Mouse (Mus musculus) neural tube, embryonic 14.5 days (tissue): Measurements from ENCODE around the gene Aspscr1. TPM values are rescaled to one million over a fixed set of nuclear protein-coding genes. Genes with fewer than 3 reads are reported as not detected.

Experiments used
- ATAC-seq: fragments of 200-750 bp; cut with Nextera tagmentation; 2 replicates; pipeline ENCODE4 v1.8.0; 2017; ENCODE audit warnings: low read depth, mild to moderate bottlenecking, moderate TSS enrichment, moderate library complexity
- H3K27ac ChIP-seq: fragments of 300-500 bp; sonication (generic); 2 replicates; pipeline ENCODE4 v1.5.1; 2014; ENCODE audit warnings: low read depth, mild to moderate bottlenecking, control low read depth, low read length, moderate library complexity, mixed read lengths
- H3K27me3 ChIP-seq: fragments of 300-500 bp; sonication (generic); 2 replicates; pipeline ENCODE4 v1.6.1; 2014; ENCODE audit warnings: low read length; ENCODE audit not compliant: control insufficient read depth, insufficient read depth
- H3K36me3 ChIP-seq: fragments of 300-500 bp; sonication (generic); 2 replicates; pipeline ENCODE4 v1.6.1; 2014; ENCODE audit warnings: low read length, mixed read lengths; ENCODE audit not compliant: control insufficient read depth, insufficient read depth
- H3K4me1 ChIP-seq: fragments of 300-500 bp; sonication (generic); 2 replicates; pipeline ENCODE4 v1.6.1; 2014; ENCODE audit warnings: low read length; ENCODE audit not compliant: control insufficient read depth, insufficient read depth
- H3K4me2 ChIP-seq: fragments of 300-500 bp; sonication (generic); 2 replicates; pipeline ENCODE4 v1.6.1; 2014; ENCODE audit warnings: mild to moderate bottlenecking, low read depth, low read length, control low read depth
- H3K4me3 ChIP-seq: fragments of 300-500 bp; sonication (generic); 2 replicates; pipeline ENCODE4 v1.5.1; 2014; ENCODE audit warnings: low read depth, low read length, control low read depth, mixed read lengths
- H3K9ac ChIP-seq: fragments of 300-500 bp; sonication (generic); replicated peaks from 2 replicates; pipeline ENCODE4 v1.6.1; 2014; ENCODE audit warnings: low read depth, mild to moderate bottlenecking, control low read depth, low read length, mixed read lengths
- H3K9me3 ChIP-seq: fragments of 300-500 bp; sonication (generic); 2 replicates; pipeline ENCODE4 v1.6.1; 2016; ENCODE audit warnings: low read length; ENCODE audit not compliant: control insufficient read depth
- WGBS: fragments of 180-500 bp; shearing (Covaris S2); extraction: QIAGEN DNeasy Blood & Tissue Kit; methylation state at CpG from one replicate; pipeline ENCODE4 v1.1.7; 2014; 5-methylcytosine and 5-hydroxymethylcytosine counted together
- polyA plus RNA-seq: library from polyadenylated mRNA; unstranded; fragments of >200 nt; fragmentation: Nextera tagmentation; extraction: Ambion mirVana; gene quantifications from 2 replicates; pipeline ENCODE4 v1.2.1, GENCODE M21; 2014

The Aspscr1 gene
- polyA plus RNA-seq, 1 experiment from 2014 or later: 137 TPM

DNA sequence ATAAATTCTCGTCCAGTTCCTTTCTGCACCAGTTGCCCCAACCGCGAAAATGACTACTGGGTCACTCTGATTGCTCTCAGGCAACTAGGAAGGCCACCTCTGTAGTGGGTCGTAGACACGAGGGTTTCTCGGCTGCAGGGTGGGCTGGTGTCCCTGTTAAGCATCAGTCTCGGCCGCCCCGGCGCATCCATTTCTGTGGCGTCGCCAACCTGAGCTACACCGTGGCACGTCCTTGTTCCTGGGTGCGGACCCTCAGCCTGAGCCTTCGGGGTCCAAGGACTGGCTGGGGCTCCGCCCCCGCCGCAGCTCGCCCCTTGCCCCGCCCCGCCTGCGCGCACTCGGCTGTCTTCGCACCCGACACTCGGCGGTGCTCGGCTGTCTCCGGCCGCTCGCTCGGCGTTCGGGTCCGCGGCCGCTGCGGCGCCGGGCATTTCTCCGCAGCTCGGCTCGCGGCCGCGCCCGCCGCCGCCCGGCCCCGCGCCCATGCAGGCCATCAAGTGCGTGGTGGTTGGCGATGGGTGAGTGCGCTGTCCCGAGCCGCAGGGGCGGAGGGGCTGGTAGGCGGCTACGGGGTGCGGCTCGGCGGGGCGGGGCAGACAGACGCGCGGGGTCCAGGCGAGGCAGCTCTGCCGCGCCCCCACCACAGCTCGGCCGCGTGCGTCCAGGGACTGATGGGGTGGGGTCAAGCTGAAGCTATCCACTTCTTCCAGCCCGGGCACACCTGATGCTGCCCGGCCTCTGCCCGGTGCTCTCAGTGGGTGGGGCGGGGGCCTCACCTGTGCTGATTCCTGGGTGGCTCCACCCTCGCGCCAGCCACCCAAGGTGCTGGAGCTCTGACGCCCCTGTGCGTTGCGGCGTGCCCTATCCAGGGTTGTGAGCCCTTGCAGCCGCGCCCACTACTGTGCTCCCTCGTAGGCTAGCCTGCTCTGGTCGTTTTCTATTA lies 48.6 kb downstream of the Aspscr1 start, which contains the start of gene Rac3:
Gene Rac3 (plus strand): TSS at position 347 of the 943 bp plus-strand sequence.
- Histone ChIP-seq H3K4me2 (peak within 1 kb of the TSS; percentile 54), H3K27me3 (no peaks in the 10 kb centered on the region), H3K4me3 (peak within 1 kb of the TSS; percentile 70), H3K9ac (peak within 1 kb of the TSS; percentile 93), H3K4me1 (peaks cover 5% of the 10 kb centered on the region; the same call in 1 of the 2 replicates), H3K36me3 (0 out of 2 replicates have a peak, but pooled peaks cover 14% of the 10 kb centered on the region), H3K9me3 (no peaks in the 10 kb centered on the region), H3K27ac (peak within 1 kb of the TSS; percentile 55)
- peak; percentile 89 for ATAC-seq
- WGBS: 1% methylated on average over 60 of the region's 90 CpGs

DNA sequence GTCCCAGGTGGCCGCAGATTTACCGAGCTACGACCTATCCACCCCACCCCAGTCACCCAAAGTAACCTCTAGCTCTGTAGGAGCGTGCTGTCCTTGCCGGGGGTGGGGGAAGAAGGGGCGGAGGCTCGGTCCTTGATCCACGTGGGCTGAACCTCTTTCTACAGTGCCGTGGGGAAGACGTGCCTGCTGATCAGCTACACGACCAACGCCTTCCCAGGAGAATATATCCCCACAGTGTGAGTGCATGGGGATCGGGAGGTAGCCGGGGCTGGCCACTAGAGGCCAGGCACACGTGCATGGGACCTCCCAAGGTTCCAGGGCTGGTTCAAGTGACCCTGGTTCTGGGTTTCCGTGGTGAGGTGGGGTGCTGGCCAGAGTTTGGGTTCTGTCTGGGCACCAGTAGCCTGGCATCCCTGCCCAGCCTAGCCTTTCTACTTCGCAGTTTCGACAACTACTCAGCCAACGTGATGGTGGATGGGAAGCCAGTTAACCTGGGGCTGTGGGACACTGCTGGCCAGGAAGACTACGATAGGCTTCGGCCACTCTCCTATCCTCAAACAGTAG lies 49.4 kb downstream of the Aspscr1 start:
- Histone ChIP-seq H3K4me3 (peak overlapping the region; percentile 70), H3K9me3 (no peaks in the 10 kb centered on the region), H3K36me3 (0 out of 2 replicates have a peak, but pooled peaks cover 14% of the 10 kb centered on the region), H3K27ac (no peak overlapping the region), H3K9ac (peak overlapping the region; percentile 93), H3K4me1 (peaks cover 5% of the 10 kb centered on the region; the same call in 1 of the 2 replicates), H3K4me2 (peak overlapping the region; percentile 54), H3K27me3 (no peaks in the 10 kb centered on the region)
- peak; percentile 15; the same call in 1 of the 2 replicates for ATAC-seq
- 18% methylated on average over 21 of the region's 21 CpGs for WGBS

DNA sequence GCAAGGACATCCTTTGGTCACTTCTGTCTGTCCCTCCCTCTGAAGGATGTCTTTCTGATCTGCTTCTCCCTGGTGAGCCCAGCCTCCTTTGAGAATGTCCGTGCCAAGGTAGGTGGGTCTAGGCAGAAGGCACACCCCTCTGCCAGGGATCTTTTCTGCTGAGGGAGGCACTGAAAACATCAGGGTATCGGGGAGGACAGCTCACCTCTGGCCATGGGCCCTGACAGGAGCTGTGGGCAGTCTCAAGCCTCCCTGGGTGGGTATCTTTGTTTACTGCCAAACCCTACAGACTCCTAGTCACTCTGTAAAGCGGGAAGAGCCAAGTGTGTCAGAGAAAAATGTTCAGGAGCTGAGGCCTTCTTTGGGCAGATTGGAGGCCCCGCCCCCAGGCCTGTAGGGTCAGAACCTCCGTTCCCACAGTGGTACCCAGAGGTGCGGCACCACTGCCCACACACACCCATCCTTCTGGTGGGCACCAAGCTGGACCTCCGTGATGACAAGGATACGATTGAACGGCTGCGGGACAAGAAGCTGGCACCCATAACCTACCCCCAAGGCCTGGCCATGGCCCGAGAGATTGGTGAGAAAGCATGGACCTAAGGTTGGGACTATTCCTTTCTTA lies 50.1 kb downstream of the Aspscr1 start:
- no peak for ATAC-seq
- Histone ChIP-seq H3K27ac (no peak overlapping the region), H3K4me1 (peaks cover 5% of the 10 kb centered on the region; the same call in 1 of the 2 replicates), H3K27me3 (no peaks in the 10 kb centered on the region), H3K4me3 (0 out of 2 replicates have a peak overlapping the region, but pooled peaks have one; percentile 4), H3K36me3 (0 out of 2 replicates have a peak, but pooled peaks cover 11% of the 10 kb centered on the region), H3K9ac (no peak overlapping the region), H3K4me2 (peak overlapping the region; percentile 54), H3K9me3 (no peaks in the 10 kb centered on the region)
- WGBS: 91% methylated on average over 11 of the region's 11 CpGs

DNA sequence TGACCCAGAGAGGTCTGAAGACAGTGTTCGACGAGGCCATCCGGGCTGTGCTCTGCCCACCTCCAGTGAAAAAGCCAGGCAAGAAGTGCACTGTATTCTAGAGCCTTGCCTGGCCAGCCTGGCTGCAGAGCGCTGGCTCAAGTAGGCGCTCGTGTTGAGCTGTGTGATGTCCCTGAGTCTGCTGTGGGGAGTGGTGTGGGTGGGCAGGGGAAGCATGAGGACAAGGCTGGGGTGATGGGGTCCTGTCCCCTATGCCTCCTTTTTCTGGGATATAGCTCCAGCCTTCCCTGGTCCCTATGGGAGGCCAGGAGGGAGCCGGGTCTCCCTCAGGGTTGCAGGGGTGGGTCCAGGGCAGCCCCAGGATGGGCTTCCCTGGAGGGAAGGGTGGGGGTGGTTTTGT lies 50.7 kb downstream of the Aspscr1 start:
- no peak for ATAC-seq
- 90% methylated on average over 7 of the region's 7 CpGs for WGBS
- no peaks in the 10 kb centered on the region for H3K9me3 ChIP-seq
- H3K27me3 ChIP-seq: no peaks in the 10 kb centered on the region
- H3K9ac ChIP-seq: no peak overlapping the region
- no peak overlapping the region for H3K4me3 ChIP-seq
- H3K36me3 ChIP-seq: 0 out of 2 replicates have a peak, but pooled peaks cover 5% of the 10 kb centered on the region
- no peak overlapping the region for H3K27ac ChIP-seq
- no peak overlapping the region for H3K4me2 ChIP-seq
- peaks cover 5% of the 10 kb centered on the region; the same call in 1 of the 2 replicates for H3K4me1 ChIP-seq

DNA sequence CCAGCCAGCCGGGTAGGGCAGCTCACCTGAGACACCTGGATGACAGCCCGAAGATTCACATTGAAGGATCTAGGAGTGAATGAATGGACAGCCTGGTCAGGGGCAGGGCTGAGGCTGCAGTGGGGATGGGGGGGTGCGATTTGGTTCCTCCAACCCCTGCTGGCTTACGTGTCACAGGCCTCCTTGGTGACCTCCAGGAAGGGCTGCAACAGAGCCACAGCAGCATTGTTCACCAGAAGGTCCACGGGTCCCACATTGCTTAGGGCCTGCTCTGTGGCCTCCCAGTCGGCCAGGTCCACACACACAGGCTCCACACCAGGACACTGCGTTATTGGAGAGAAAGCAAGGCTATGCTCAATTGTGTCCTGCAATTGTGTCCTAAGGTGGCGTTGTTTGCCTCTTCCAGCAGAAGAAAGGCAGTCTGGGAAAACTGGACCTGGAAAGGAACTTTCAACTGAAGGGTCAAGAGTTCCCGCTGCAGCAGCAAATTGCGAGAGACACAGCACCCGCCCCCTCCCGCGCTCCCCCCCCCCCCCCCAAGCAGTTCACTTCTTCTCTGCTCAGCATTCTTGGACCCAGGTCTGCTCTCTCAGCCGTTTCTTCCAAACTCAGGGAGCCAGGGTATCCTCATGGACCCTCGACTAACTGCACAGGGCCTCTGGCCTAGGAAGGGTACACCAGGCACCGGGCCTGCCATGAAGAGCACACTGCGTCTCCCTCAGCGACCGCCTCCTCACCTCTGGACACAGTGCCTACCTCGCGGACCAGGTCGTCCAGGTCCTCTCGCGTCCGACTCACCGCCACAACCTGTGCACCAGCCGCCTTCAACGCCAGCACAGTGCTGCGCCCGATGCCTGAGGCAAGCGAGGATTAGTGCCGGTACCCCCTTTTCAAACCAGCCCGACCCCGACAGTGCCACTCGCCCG lies 53.7 kb downstream of the Aspscr1 start:
- Histone ChIP-seq H3K9me3 (no peaks in the 10 kb centered on the region), H3K27me3 (no peaks in the 10 kb centered on the region), H3K9ac (peak overlapping the region; percentile 58), H3K4me3 (peak overlapping the region; percentile 44), H3K4me2 (peak overlapping the region; percentile 75), H3K36me3 (no peaks in the 10 kb centered on the region), H3K27ac (no peak overlapping the region), H3K4me1 (no peaks in the 10 kb centered on the region)
- peak; percentile 25; the same call in 1 of the 2 replicates for ATAC-seq
- 22% methylated on average over 32 of the region's 36 CpGs for WGBS

DNA sequence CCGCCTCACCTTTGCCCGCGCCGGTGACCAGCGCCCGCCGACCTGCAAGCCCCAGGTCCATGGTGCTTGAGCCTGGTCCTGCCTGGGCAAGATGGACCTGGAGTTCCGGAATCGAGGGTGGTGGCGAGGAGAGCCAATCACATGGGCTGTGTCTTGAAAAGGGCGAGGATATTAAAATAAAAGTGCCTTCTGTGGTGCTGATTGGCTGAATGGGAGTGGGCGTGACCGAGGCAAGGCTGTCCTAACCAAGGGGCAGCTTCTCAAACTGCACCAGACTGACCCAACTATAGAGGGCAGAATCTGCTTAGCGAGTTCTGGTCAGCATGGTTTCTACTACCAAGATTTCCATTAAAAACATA lies 54.4 kb downstream of the Aspscr1 start, which contains the start of gene Dcxr:
Gene Dcxr (minus strand): TSS at position 113 of the 359 bp plus-strand sequence.
- H3K27ac ChIP-seq: no peak within 1 kb of the TSS
- peak; percentile 77 for ATAC-seq
- no peaks in the 10 kb centered on the region for H3K27me3 ChIP-seq
- WGBS: 2% methylated on average over 14 of the region's 14 CpGs
- H3K36me3 ChIP-seq: no peaks in the 10 kb centered on the region
- H3K9ac ChIP-seq: peak within 1 kb of the TSS; percentile 58
- H3K4me3 ChIP-seq: peak within 1 kb of the TSS; percentile 44
- H3K4me1 ChIP-seq: no peaks in the 10 kb centered on the region
- H3K9me3 ChIP-seq: no peaks in the 10 kb centered on the region
- H3K4me2 ChIP-seq: peak within 1 kb of the TSS; percentile 75

DNA sequence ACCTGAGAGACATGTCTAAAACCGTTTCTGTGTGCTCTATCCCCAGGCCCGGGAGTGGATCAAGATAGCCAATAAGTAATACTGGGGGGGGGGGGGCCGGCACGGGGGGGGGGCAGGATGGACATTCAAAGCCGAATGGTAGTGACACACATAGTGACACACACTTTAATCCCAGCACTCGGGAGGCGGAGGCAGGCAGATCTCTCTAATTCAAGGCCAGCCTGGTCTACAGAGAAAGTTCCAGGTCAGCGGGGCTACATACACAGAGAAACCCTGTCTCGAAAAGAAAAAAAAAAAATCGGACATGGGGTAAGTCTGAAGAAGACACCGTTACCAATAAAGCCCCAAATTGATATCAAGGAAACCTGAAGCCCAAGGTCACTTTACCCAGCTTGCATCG lies 54.8 kb downstream of the Aspscr1 start:
- no peak overlapping the region for H3K4me3 ChIP-seq
- no peaks in the 10 kb centered on the region for H3K4me1 ChIP-seq
- no peak overlapping the region for H3K27ac ChIP-seq
- no peak overlapping the region for H3K9ac ChIP-seq
- no peaks in the 10 kb centered on the region for H3K9me3 ChIP-seq
- no peaks in the 10 kb centered on the region for H3K36me3 ChIP-seq
- ATAC-seq: no peak
- no peak overlapping the region for H3K4me2 ChIP-seq
- 64% methylated on average over 12 of the region's 12 CpGs for WGBS
- no peaks in the 10 kb centered on the region for H3K27me3 ChIP-seq
